Mouse (Mus musculus) hindbrain, embryonic 11.5 days (tissue): ENCODE measurements around the gene Ptgdr2. TPM values are rescaled to one million over a fixed set of nuclear protein-coding genes. Genes with fewer than 3 reads are reported as not detected.

Source experiments
- ATAC-seq: fragments of 200-750 bp; cut with Nextera tagmentation; 2 replicates; pipeline ENCODE4 v1.8.0; 2017; ENCODE audit warnings: mild to moderate bottlenecking, moderate TSS enrichment, moderate library complexity; ENCODE audit not compliant: low FRiP score
- DNase-seq: peaks from one replicate; pipeline ENCODE4 v3.0.0-alpha.2; 2015; ENCODE audit warnings: low spot score
- H3K27ac ChIP-seq: fragments of 300-500 bp; sonication (generic); 2 replicates; pipeline ENCODE4 v1.5.1; 2014; ENCODE audit warnings: mild to moderate bottlenecking, low read depth, low read length
- H3K27me3 ChIP-seq: fragments of 300-500 bp; sonication (generic); 2 replicates; pipeline ENCODE4 v1.6.1; 2014; ENCODE audit warnings: mild to moderate bottlenecking, low read length, moderate library complexity, mixed read lengths; ENCODE audit not compliant: control insufficient read depth, insufficient read depth
- H3K36me3 ChIP-seq: fragments of 300-500 bp; sonication (generic); 2 replicates; pipeline ENCODE4 v1.6.1; 2014; ENCODE audit warnings: mild to moderate bottlenecking, low read length, moderate library complexity, mixed read lengths; ENCODE audit not compliant: control insufficient read depth, insufficient read depth
- H3K4me1 ChIP-seq: fragments of 300-500 bp; sonication (generic); replicated peaks from 2 replicates; pipeline ENCODE4 v1.6.1; 2014; ENCODE audit warnings: low read length, mixed read lengths; ENCODE audit not compliant: control insufficient read depth, insufficient read depth
- H3K4me2 ChIP-seq: fragments of 300-500 bp; sonication (generic); replicated peaks from 2 replicates; pipeline ENCODE4 v1.6.1; 2014; ENCODE audit warnings: mild to moderate bottlenecking, low read depth, low read length
- H3K4me3 ChIP-seq: fragments of 300-500 bp; sonication (generic); 2 replicates; pipeline ENCODE4 v1.5.1; 2014; ENCODE audit warnings: low read depth, low read length
- H3K9ac ChIP-seq: fragments of 300-500 bp; sonication (generic); 2 replicates; pipeline ENCODE4 v1.6.1; 2014; ENCODE audit warnings: low read depth, low read length
- H3K9me3 ChIP-seq: fragments of 300-500 bp; sonication (generic); 2 replicates; pipeline ENCODE4 v1.6.1; 2016; ENCODE audit warnings: low read length; ENCODE audit not compliant: control insufficient read depth
- WGBS: fragments of 180-500 bp; shearing (Covaris S2); extraction: QIAGEN DNeasy Blood & Tissue Kit; methylation state at CpG from one replicate; pipeline ENCODE4 v1.1.7; 2014; 5-methylcytosine and 5-hydroxymethylcytosine counted together
- polyA plus RNA-seq: library from polyadenylated mRNA; unstranded; fragments of >200 nt; fragmentation: Nextera tagmentation; extraction: Ambion mirVana; gene quantifications from 2 replicates; pipeline ENCODE4 v1.2.1, GENCODE M21; 2014

Ptgdr2 gene
- polyA plus RNA-seq, 1 experiment from 2014 or later, result not detected

GRCm38 (mm10) chr19:10988563-10988962 is 51.6 kb downstream of the Ptgdr2 start:
- ATAC-seq, result no peak
- Histone ChIP-seq H3K9ac (no peak overlapping the region), H3K27ac (no peak overlapping the region)

GRCm38 (mm10) chr19:10990751-10991150 is 53.8 kb downstream of the Ptgdr2 start:
- ATAC-seq (no peak), DNase-seq (no peak)
- no peak overlapping the region for H3K4me3 ChIP-seq
- WGBS, result 63% methylated on average over 1 of the region's 1 CpGs
- H3K9me3 ChIP-seq, result no peaks in the 10 kb centered on the region
- H3K4me2 ChIP-seq, result no peak overlapping the region
- H3K27me3 ChIP-seq, result no peaks in the 10 kb centered on the region
- H3K9ac ChIP-seq, result no peak overlapping the region
- H3K36me3 ChIP-seq, result no peaks in the 10 kb centered on the region
- no peaks in the 10 kb centered on the region for H3K4me1 ChIP-seq
- no peak overlapping the region for H3K27ac ChIP-seq

More at GRCm38 (mm10) chr19:10988563-10988962, 51.6 kb downstream of the Ptgdr2 start:
- Histone ChIP-seq H3K36me3 (no peaks in the 10 kb centered on the region), H3K4me2 (no peak overlapping the region), H3K9me3 (no peaks in the 10 kb centered on the region), H3K4me1 (no peaks in the 10 kb centered on the region), H3K4me3 (no peak overlapping the region), H3K27me3 (no peaks in the 10 kb centered on the region)
- DNase-seq, result no peak
- 80% methylated on average over 1 of the region's 1 CpGs for WGBS

GRCm38 (mm10) chr19:10991911-10992310 is 55.0 kb downstream of the Ptgdr2 start:
- H3K9ac ChIP-seq, result no peak overlapping the region
- ATAC-seq (no peak), DNase-seq (no peak)
- H3K4me1 ChIP-seq, result no peaks in the 10 kb centered on the region
- H3K9me3 ChIP-seq, result no peaks in the 10 kb centered on the region
- H3K27ac ChIP-seq, result no peak overlapping the region
- no peaks in the 10 kb centered on the region for H3K27me3 ChIP-seq
- no peaks in the 10 kb centered on the region for H3K36me3 ChIP-seq
- H3K4me3 ChIP-seq, result no peak overlapping the region
- H3K4me2 ChIP-seq, result no peak overlapping the region

Other genes starting within 250 kb of the Ptgdr2 start
- 23.9 and 27.2 TPM in 2 replicates for gene Vps37c, start 248.4 kb upstream of the Ptgdr2 start, polyA plus RNA-seq
- not detected in 2 replicates for gene Cd5, start 198.2 kb upstream of the Ptgdr2 start, polyA plus RNA-seq
- not detected in 2 replicates for gene Cd6, start 107.1 kb upstream of the Ptgdr2 start, polyA plus RNA-seq
- 0.13 and 0.37 TPM in 2 replicates for gene Slc15a3, start 97.4 kb upstream of the Ptgdr2 start, polyA plus RNA-seq
- gene Tmem132a, start 67.2 kb upstream of the Ptgdr2 start, polyA plus RNA-seq, result 56.2 and 61.3 TPM in 2 replicates
- gene Tmem109, start 55.2 kb upstream of the Ptgdr2 start, polyA plus RNA-seq, result 44.1 and 44.9 TPM in 2 replicates
- gene Prpf19, start 41.9 kb upstream of the Ptgdr2 start, polyA plus RNA-seq, result 50.4 and 58.6 TPM in 2 replicates
- not detected in 2 replicates for gene Zp1, start 16.5 kb upstream of the Ptgdr2 start, polyA plus RNA-seq
- 17.5 and 20.1 TPM in 2 replicates for gene Ccdc86, start 12.1 kb downstream of the Ptgdr2 start, polyA plus RNA-seq
- 0.17 TPM in 1 of 2 replicates, not detected in the other for gene Ms4a10, start 37.5 kb downstream of the Ptgdr2 start, polyA plus RNA-seq
- not detected in 2 replicates for gene Ms4a15, start 56.1 kb downstream of the Ptgdr2 start, polyA plus RNA-seq
- not detected in 2 replicates for gene Ms4a18, start 80.9 kb downstream of the Ptgdr2 start, polyA plus RNA-seq
- gene Ms4a8a, start 143.9 kb downstream of the Ptgdr2 start, polyA plus RNA-seq, result not detected in 2 replicates
- gene 1700017D01Rik, start 193.7 kb downstream of the Ptgdr2 start, polyA plus RNA-seq, result not detected in 2 replicates
- not detected in 2 replicates for gene 1700025F22Rik, start 228.2 kb downstream of the Ptgdr2 start, polyA plus RNA-seq